Mouse (Mus musculus): ENCODE data around the gene Anxa11. TPM values are rescaled to one million over a fixed set of nuclear protein-coding genes. Genes with fewer than 3 reads are reported as not detected.
A peak's percentile ranks its signal among the peaks of the same experiment; 100 is the strongest.
"Not testable (repeated sequence)": the region's sequence is repeated elsewhere in the genome, so short reads cannot be mapped to it uniquely, and the experiment has no call there.

The Anxa11 gene
- total and polyA plus RNA-seq, 2 experiments from 2014 or later = 4.2 to 4.5 TPM

GRCm38 (mm10) chr14:25918427-25919170, 76.6 kb downstream of the Anxa11 start:
- not testable (repeated sequence) for ATAC-seq; H3K36me3 ChIP-seq (ENCODE audit: insufficient read depth, low read length); H3K9me3 ChIP-seq (ENCODE audit: low read length); DNase-seq (ENCODE audit: low spot score); H3K4me3 ChIP-seq (ENCODE audit: low read length); H3K27me3 ChIP-seq (ENCODE audit: insufficient read depth, low read length); H3K4me2 ChIP-seq (ENCODE audit: low read depth, low read length); H3K9ac ChIP-seq (replicated peaks; ENCODE audit: low read length); H3K27ac ChIP-seq; H3K4me1 ChIP-seq (ENCODE audit: insufficient read depth, low read length)
- no CpG with 5 or more reads among the region's 5 CpGs for WGBS

- H3K4me3 ChIP-seq (ENCODE audit: low read length); H3K9me3 ChIP-seq (ENCODE audit: low read length); H3K4me1 ChIP-seq (ENCODE audit: insufficient read depth, low read length); H3K4me2 ChIP-seq (ENCODE audit: low read depth, low read length); H3K9ac ChIP-seq (replicated peaks; ENCODE audit: low read length); H3K36me3 ChIP-seq (ENCODE audit: insufficient read depth, low read length); H3K27me3 ChIP-seq (ENCODE audit: insufficient read depth, low read length); DNase-seq (ENCODE audit: low spot score); H3K27ac ChIP-seq: not testable (repeated sequence)
- peak; percentile 94 for ATAC-seq
- WGBS = no CpG with 5 or more reads among the region's 44 CpGs
Measured at GRCm38 (mm10) chr14:25926814-25927561, 85.0 kb downstream of the Anxa11 start.

- not testable (repeated sequence) for H3K9me3 ChIP-seq (ENCODE audit: low read length); H3K27ac ChIP-seq; DNase-seq (ENCODE audit: low spot score); H3K4me3 ChIP-seq (ENCODE audit: low read length); H3K4me1 ChIP-seq (ENCODE audit: insufficient read depth, low read length); H3K27me3 ChIP-seq (ENCODE audit: insufficient read depth, low read length); H3K36me3 ChIP-seq (ENCODE audit: insufficient read depth, low read length); H3K9ac ChIP-seq (replicated peaks; ENCODE audit: low read length); H3K4me2 ChIP-seq (ENCODE audit: low read depth, low read length)
- ATAC-seq = peak; percentile 90
- no CpG with 5 or more reads among the region's 10 CpGs for WGBS
Measured at GRCm38 (mm10) chr14:25927562-25927881, 85.6 kb downstream of the Anxa11 start, which contains the start of gene Tmem254a. Gene Tmem254a (minus strand): TSS chr14:25927672.

Small RNAs within 50 kb of the gene (microRNA-seq; reads per million reads assigned to microRNA genes)
- 0 reads per million in 2 experiments for gene Gm23701

Other genes with a start within 250 kb of the Anxa11 start
- gene Ppif, start 148.0 kb upstream of the Anxa11 start, total RNA-seq (2014; rRNA removed) = 55.3 and 55.4 TPM in 2 replicates
- 46.1 and 46.7 TPM in 2 replicates for gene Ppif, start 148.0 kb upstream of the Anxa11 start, polyA plus RNA-seq (2015; fragmentation: Nextera tagmentation; extraction: Ambion mirVana)
- gene Zcchc24, start 73.1 kb upstream of the Anxa11 start, total RNA-seq (2014; rRNA removed) = 34.4 and 39.3 TPM in 2 replicates
- gene Zcchc24, start 73.1 kb upstream of the Anxa11 start, polyA plus RNA-seq (2015; fragmentation: Nextera tagmentation; extraction: Ambion mirVana) = 19.7 and 20.4 TPM in 2 replicates
- 2.0 TPM in 1 of 2 replicates, not detected in the other for gene Plac9a, start 60.9 kb downstream of the Anxa11 start, total RNA-seq (2014; rRNA removed)
- 0.41 TPM in 1 of 2 replicates, not detected in the other for gene Plac9a, start 60.9 kb downstream of the Anxa11 start, polyA plus RNA-seq (2015; fragmentation: Nextera tagmentation; extraction: Ambion mirVana)
- 8.3 and 8.6 TPM in 2 replicates for gene Tmem254a, start 85.5 kb downstream of the Anxa11 start, total RNA-seq (2014; rRNA removed)
- gene Tmem254a, start 85.5 kb downstream of the Anxa11 start, polyA plus RNA-seq (2015; fragmentation: Nextera tagmentation; extraction: Ambion mirVana) = 5.0 and 9.1 TPM in 2 replicates
- gene Cphx1, start 96.1 kb downstream of the Anxa11 start, total RNA-seq (2014; rRNA removed) = not detected in 2 replicates
- gene Cphx1, start 96.1 kb downstream of the Anxa11 start, polyA plus RNA-seq (2015; fragmentation: Nextera tagmentation; extraction: Ambion mirVana) = not detected in 2 replicates
- gene Duxbl1, start 136.4 kb downstream of the Anxa11 start, total RNA-seq (2014; rRNA removed) = 1.2 and 2.1 TPM in 2 replicates
- gene Duxbl1, start 136.4 kb downstream of the Anxa11 start, polyA plus RNA-seq (2015; fragmentation: Nextera tagmentation; extraction: Ambion mirVana) = 1.9 and 2.1 TPM in 2 replicates
- gene Gm9780, start 200.6 kb downstream of the Anxa11 start, total RNA-seq (2014; rRNA removed) = 32.6 and 35.0 TPM in 2 replicates
- gene Gm9780, start 200.6 kb downstream of the Anxa11 start, polyA plus RNA-seq (2015; fragmentation: Nextera tagmentation; extraction: Ambion mirVana) = 16.2 and 19.4 TPM in 2 replicates
- 31.1 and 35.8 TPM in 2 replicates for gene Tmem254c, start 225.2 kb downstream of the Anxa11 start, total RNA-seq (2014; rRNA removed)
- 45.4 and 49.7 TPM in 2 replicates for gene Tmem254c, start 225.2 kb downstream of the Anxa11 start, polyA plus RNA-seq (2015; fragmentation: Nextera tagmentation; extraction: Ambion mirVana)
- gene Cphx2, start 239.4 kb downstream of the Anxa11 start, total RNA-seq (2014; rRNA removed) = 1.3 TPM in 1 of 2 replicates, not detected in the other
- not detected in 2 replicates for gene Cphx2, start 239.4 kb downstream of the Anxa11 start, polyA plus RNA-seq (2015; fragmentation: Nextera tagmentation; extraction: Ambion mirVana)
- not detected in 2 replicates for gene Cphx3, start 240.1 kb downstream of the Anxa11 start, total RNA-seq (2014; rRNA removed)
- gene Cphx3, start 240.1 kb downstream of the Anxa11 start, polyA plus RNA-seq (2015; fragmentation: Nextera tagmentation; extraction: Ambion mirVana) = not detected in 2 replicates

Data from hindbrain, postnatal 0 days (tissue).